Mouse (Mus musculus) thymus, adult 2 months (tissue): ENCODE measurements at regions not wholly inside any gene's neighbourhood (a gene's known extent, or its start where the extent isn't known, plus 50 kb on each side); places are given as distances from the start of the nearest gene placed in this dataset.

ENCODE experiments used
- CTCF ChIP-seq: fragments of 200-500 bp; IDR thresholded peaks from 2 replicates; pipeline ENCODE4 v1.5.1; 2012; ENCODE audit warnings: mild to moderate bottlenecking, control low read depth, low read length, moderate library complexity, borderline replicate concordance; ENCODE audit not compliant: control insufficient read depth, poor library complexity, insufficient read depth; ENCODE audit errors: extremely low read depth
- POLR2A ChIP-seq: fragments of 200-500 bp; IDR thresholded peaks from 2 replicates; pipeline ENCODE4 v1.6.1; 2012; ENCODE audit warnings: mild to moderate bottlenecking, low read length, control low read depth, moderate library complexity; ENCODE audit not compliant: control insufficient read depth, poor library complexity, insufficient read depth; ENCODE audit errors: extremely low read depth

- no peak for TF ChIP-seq CTCF
- no peak for TF ChIP-seq POLR2A
These were observed 331.3 kb downstream of the Gja1 start for GRCm38 (mm10) chr10:56708411-56708810.
